Mouse (Mus musculus) forebrain, embryonic 16.5 days (tissue): ENCODE measurements around the gene 1110008P14Rik. TPM values are rescaled to one million over a fixed set of nuclear protein-coding genes. Genes with fewer than 3 reads are reported as not detected.
A peak's percentile ranks its signal among the peaks of the same experiment; 100 is the strongest.

Source experiments
- ATAC-seq: fragments of 200-750 bp; cut with Nextera tagmentation; 2 replicates; pipeline ENCODE4 v1.8.0; 2017; ENCODE audit warnings: mild to moderate bottlenecking, moderate library complexity
- H3K27ac ChIP-seq: fragments of 300-500 bp; sonication (generic); 2 replicates; pipeline ENCODE4 v1.5.1; 2014; ENCODE audit warnings: low read length, control low read depth
- H3K27me3 ChIP-seq: fragments of 300-500 bp; sonication (generic); replicated peaks from 2 replicates; pipeline ENCODE4 v1.6.1; 2014; ENCODE audit warnings: low read length; ENCODE audit not compliant: control insufficient read depth, insufficient read depth
- H3K36me3 ChIP-seq: fragments of 300-500 bp; sonication (generic); 2 replicates; pipeline ENCODE4 v1.6.1; 2014; ENCODE audit not compliant: control insufficient read depth, insufficient read depth
- H3K4me1 ChIP-seq: fragments of 300-500 bp; sonication (generic); replicated peaks from 2 replicates; pipeline ENCODE4 v1.6.1; 2014; ENCODE audit warnings: low read length; ENCODE audit not compliant: control insufficient read depth, insufficient read depth
- H3K4me2 ChIP-seq: fragments of 300-500 bp; sonication (generic); 2 replicates; pipeline ENCODE4 v1.6.1; 2014; ENCODE audit warnings: mild to moderate bottlenecking, low read length, control low read depth
- H3K4me3 ChIP-seq: fragments of 300-500 bp; sonication (generic); replicated peaks from 2 replicates; pipeline ENCODE4 v1.5.1; 2014; ENCODE audit warnings: mild to moderate bottlenecking, low read length, control low read depth
- H3K9ac ChIP-seq: fragments of 300-500 bp; sonication (generic); replicated peaks from 2 replicates; pipeline ENCODE4 v1.6.1; 2014; ENCODE audit warnings: low read depth, low read length, control low read depth
- H3K9me3 ChIP-seq: fragments of 300-500 bp; sonication (generic); 2 replicates; pipeline ENCODE4 v1.6.1; 2016; ENCODE audit warnings: low read length; ENCODE audit not compliant: control insufficient read depth
- WGBS: fragments of 180-500 bp; shearing (Covaris S2); extraction: QIAGEN DNeasy Blood & Tissue Kit; methylation state at CpG from one replicate; pipeline ENCODE4 v1.1.7; 2014; 5-methylcytosine and 5-hydroxymethylcytosine counted together
- polyA plus RNA-seq: library from polyadenylated mRNA; unstranded; fragments of >200 nt; fragmentation: Nextera tagmentation; extraction: Ambion mirVana; gene quantifications from 2 replicates; pipeline ENCODE4 v1.2.1, GENCODE M21; 2015

The 1110008P14Rik gene
- polyA plus RNA-seq, 1 experiment from 2014 or later, result 77.7 TPM

GRCm38 (mm10) chr2:32350471-32351051 lies 31.2 kb downstream of the 1110008P14Rik start:
- Histone ChIP-seq H3K9ac (no peak overlapping the region), H3K27ac (no peak overlapping the region)

DNA sequence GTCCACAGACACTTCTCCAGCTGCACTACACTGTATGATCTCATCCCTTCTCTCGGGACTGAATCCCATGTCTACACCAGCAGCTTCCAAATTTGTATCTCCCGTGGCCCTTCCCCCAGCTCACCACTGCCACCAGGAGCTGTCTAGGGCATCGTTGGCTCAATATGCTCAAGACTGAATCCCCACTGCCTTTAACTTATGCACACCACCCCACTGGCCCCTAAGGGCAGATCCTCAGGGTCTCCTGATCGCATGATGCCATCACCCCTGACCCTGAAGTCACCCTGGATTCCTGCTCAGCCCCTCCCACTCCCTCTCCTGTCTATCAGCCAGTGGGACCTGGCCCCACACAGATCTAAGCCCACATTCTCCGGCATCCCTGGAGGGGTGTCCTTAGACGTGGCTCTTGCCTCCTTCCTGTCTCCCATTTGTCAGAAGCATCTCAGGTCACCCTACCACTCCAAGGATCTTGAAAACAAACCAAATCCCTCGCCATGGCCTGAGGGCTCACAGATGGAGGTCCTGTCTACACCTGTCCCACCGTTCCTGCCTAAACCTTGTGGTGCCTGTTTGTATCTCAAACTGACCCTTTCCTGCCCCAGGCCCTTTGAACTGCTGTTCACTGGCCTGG lies 32.0 kb downstream of the 1110008P14Rik start:
- H3K27me3 ChIP-seq, result no peaks in the 10 kb centered on the region
- no peak overlapping the region for H3K4me3 ChIP-seq
- WGBS, result 76% methylated on average over 8 of the region's 8 CpGs
- no peak overlapping the region for H3K4me2 ChIP-seq
- no peak overlapping the region for H3K27ac ChIP-seq
- H3K36me3 ChIP-seq, result no peaks in the 10 kb centered on the region
- no peak overlapping the region for H3K9ac ChIP-seq
- peaks cover 18% of the 10 kb centered on the region for H3K4me1 ChIP-seq
- ATAC-seq, result no peak
- no peaks in the 10 kb centered on the region for H3K9me3 ChIP-seq

More at GRCm38 (mm10) chr2:32350471-32351051, 31.2 kb downstream of the 1110008P14Rik start:
- no peaks in the 10 kb centered on the region for H3K27me3 ChIP-seq
- H3K9me3 ChIP-seq, result no peaks in the 10 kb centered on the region
- no peak overlapping the region for H3K4me2 ChIP-seq
- ATAC-seq, result no peak
- H3K4me1 ChIP-seq, result peaks cover 18% of the 10 kb centered on the region
- WGBS, result 50% methylated on average over 13 of the region's 13 CpGs
- no peaks in the 10 kb centered on the region for H3K36me3 ChIP-seq
- H3K4me3 ChIP-seq, result no peak overlapping the region

- Histone ChIP-seq H3K4me3 (no peak overlapping the region), H3K27me3 (no peaks in the 10 kb centered on the region), H3K9me3 (no peaks in the 10 kb centered on the region), H3K4me2 (no peak overlapping the region), H3K9ac (no peak overlapping the region), H3K4me1 (peaks cover 18% of the 10 kb centered on the region), H3K36me3 (no peaks in the 10 kb centered on the region), H3K27ac (no peak overlapping the region)
- ATAC-seq, result no peak
- 89% methylated on average over 11 of the region's 11 CpGs for WGBS
Measured at GRCm38 (mm10) chr2:32348311-32348710, 33.4 kb downstream of the 1110008P14Rik start.

GRCm38 (mm10) chr2:32347019-32347418 lies 34.7 kb downstream of the 1110008P14Rik start:
- Histone ChIP-seq H3K27me3 (no peaks in the 10 kb centered on the region), H3K9me3 (no peaks in the 10 kb centered on the region), H3K4me1 (peaks cover 21% of the 10 kb centered on the region), H3K9ac (no peak overlapping the region), H3K4me3 (no peak overlapping the region), H3K27ac (no peak overlapping the region), H3K36me3 (no peaks in the 10 kb centered on the region), H3K4me2 (no peak overlapping the region)
- WGBS, result 84% methylated on average over 6 of the region's 6 CpGs
- ATAC-seq, result no peak

DNA sequence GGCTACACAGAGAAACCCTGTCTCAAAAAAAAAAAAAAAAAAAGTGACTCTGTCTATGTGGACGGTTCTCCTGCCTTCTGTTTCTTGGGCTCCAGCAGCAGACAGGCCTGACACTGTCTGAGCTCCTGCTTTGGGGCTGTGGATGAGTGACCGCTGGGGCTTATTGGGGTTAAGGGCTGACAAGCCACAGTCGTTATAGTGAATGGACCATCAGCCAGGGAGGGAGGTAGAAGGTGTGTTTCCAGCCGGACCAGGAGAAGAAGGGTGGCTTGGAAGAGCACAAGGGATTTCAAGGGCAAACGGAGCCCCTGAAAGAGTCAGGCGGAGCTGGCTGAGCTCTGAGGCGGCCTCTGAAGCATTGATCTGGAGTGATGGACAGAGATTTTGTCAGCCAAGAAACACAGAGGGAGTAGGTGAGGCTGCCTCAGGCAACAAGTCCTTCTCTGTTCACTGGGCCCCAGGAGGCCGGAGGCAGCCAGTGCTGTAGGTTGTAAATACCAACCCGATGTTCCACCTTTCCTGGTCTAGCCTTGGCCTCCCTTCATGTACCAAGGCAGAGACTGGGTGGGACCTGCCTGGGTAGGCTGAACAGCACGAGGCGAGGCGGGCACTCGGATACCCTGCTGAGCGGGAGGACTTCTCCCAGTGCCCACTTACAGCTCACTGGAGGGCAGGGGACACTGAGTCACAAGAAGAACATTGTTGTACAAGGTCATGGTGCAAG lies 37.0 kb downstream of the 1110008P14Rik start:
- peaks cover 8% of the 10 kb centered on the region for H3K4me1 ChIP-seq
- no peaks in the 10 kb centered on the region for H3K9me3 ChIP-seq
- H3K9ac ChIP-seq, result no peak overlapping the region
- no peak overlapping the region for H3K27ac ChIP-seq
- WGBS, result 57% methylated on average over 14 of the region's 14 CpGs
- no peaks in the 10 kb centered on the region for H3K36me3 ChIP-seq
- H3K27me3 ChIP-seq, result no peaks in the 10 kb centered on the region
- H3K4me3 ChIP-seq, result no peak overlapping the region
- no peak for ATAC-seq
- no peak overlapping the region for H3K4me2 ChIP-seq

- Histone ChIP-seq H3K9ac (no peak overlapping the region), H3K27ac (no peak overlapping the region), H3K4me1 (peaks cover 8% of the 10 kb centered on the region), H3K36me3 (no peaks in the 10 kb centered on the region), H3K4me3 (no peak overlapping the region), H3K9me3 (no peaks in the 10 kb centered on the region), H3K4me2 (no peak overlapping the region), H3K27me3 (no peaks in the 10 kb centered on the region)
- WGBS, result 67% methylated on average over 10 of the region's 10 CpGs
- 0 out of 2 replicates have a peak, but pooled peaks have one; percentile 32 for ATAC-seq
Measured at GRCm38 (mm10) chr2:32344056-32344455, 37.7 kb downstream of the 1110008P14Rik start.

DNA sequence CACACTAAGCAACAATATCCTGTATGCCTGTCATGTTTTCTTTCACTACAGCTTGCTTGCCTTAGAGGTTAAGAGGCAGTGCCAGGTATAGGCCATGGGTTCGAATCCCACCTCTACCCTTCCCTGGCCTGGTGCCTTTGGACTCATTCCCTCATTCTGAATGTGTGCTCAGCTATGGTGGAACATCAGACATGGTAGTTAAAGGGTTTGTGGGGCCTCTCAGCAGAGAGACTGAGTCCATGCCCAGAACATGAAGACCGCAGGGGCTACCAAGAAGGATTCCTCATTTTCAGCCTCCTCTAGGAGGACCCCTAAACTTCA lies 38.4 kb downstream of the 1110008P14Rik start:
- WGBS, result 94% methylated on average over 2 of the region's 2 CpGs
- Histone ChIP-seq H3K4me2 (no peak overlapping the region), H3K9ac (no peak overlapping the region), H3K4me3 (no peak overlapping the region), H3K9me3 (no peaks in the 10 kb centered on the region), H3K27ac (no peak overlapping the region), H3K4me1 (peaks cover 8% of the 10 kb centered on the region), H3K27me3 (no peaks in the 10 kb centered on the region), H3K36me3 (no peaks in the 10 kb centered on the region)
- ATAC-seq, result no peak

- Histone ChIP-seq H3K27ac (no peak overlapping the region), H3K4me2 (no peak overlapping the region), H3K27me3 (no peaks in the 10 kb centered on the region), H3K4me3 (no peak overlapping the region), H3K9me3 (no peaks in the 10 kb centered on the region), H3K9ac (no peak overlapping the region), H3K36me3 (no peaks in the 10 kb centered on the region), H3K4me1 (peaks cover 8% of the 10 kb centered on the region)
- ATAC-seq, result peak; percentile 27; the same call in 1 of the 2 replicates
- WGBS, result 63% methylated on average over 6 of the region's 6 CpGs
Measured at GRCm38 (mm10) chr2:32342539-32343350, 39.0 kb downstream of the 1110008P14Rik start.

DNA sequence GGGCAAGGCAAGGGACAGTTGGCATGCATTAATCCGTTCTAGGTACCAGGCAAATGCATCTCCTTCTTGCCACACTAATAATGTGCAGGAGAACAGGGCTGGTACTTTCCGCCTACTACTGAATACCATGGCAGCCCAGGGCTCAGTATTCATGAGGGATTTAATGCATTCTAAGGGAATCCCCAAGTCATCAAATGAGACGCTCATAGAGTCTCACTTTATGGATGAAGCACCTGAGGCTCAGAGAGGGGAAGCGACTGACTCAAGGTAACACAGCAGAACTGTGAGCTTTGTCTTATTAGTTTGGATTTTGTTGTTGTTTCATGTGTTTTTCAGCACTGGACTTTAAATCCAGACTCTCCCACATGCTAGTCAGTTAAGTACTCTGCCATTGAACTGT lies 39.7 kb downstream of the 1110008P14Rik start:
- WGBS, result 78% methylated on average over 4 of the region's 4 CpGs
- no peak overlapping the region for H3K4me2 ChIP-seq
- ATAC-seq, result no peak
- H3K9ac ChIP-seq, result no peak overlapping the region
- H3K27ac ChIP-seq, result no peak overlapping the region
- H3K36me3 ChIP-seq, result no peaks in the 10 kb centered on the region
- no peak overlapping the region for H3K4me3 ChIP-seq
- no peaks in the 10 kb centered on the region for H3K9me3 ChIP-seq
- H3K4me1 ChIP-seq, result peaks cover 8% of the 10 kb centered on the region
- H3K27me3 ChIP-seq, result no peaks in the 10 kb centered on the region
